Mouse (Mus musculus): ENCODE data around the gene Dgcr2.

DNA sequence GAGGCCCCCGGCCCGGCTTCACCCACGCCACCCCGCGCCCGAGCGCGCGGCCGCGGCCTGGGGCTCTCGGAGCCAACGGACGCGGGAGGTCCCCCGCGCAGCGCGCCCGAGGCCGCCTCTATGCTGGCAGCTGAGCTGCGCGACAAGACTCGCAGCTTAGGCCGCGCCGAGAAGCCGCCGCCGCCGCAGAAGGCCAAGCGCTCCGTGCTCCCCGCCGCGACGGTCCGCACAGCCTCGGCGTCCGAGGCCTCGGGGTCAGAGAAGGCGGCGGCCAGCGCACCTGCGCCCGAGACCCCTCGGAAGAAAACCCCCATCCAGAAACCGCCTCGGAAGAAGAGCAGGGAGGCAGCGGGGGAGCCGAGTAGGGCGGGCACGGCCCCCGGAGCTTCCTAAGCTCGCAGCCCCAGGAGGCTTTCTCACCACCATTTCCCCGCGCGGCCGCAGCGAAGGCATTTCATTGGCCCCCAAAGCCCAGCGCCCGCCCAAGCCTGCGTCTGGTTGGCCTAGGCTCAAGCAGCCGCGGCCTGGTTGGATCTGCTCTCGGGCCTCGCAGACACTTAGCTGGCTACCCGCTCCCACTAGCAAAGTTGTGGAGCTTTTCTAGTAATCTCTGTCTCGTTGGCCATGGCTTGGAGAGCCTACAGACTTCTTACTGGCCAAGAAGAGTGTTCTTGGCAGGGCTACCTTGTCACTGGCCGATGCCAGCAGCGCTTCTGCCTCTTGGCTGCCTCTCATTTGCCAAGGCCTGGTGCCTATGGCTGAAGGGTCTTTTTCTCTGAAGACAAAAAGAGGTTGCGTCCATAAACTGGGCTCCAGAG lies 91.0 kb downstream of the Dgcr2 start:
- TF ChIP-seq CTCF (IDR thresholded peaks at IDR 0.05; ENCODE audit: low read depth, low read length) (no peak), POLR2A (IDR thresholded peaks at IDR 0.05; ENCODE audit: extremely low read depth, insufficient read depth, low read length) (no peak)
